Mouse (Mus musculus): ENCODE measurements around the gene Trh. TPM values are rescaled to one million over a fixed set of nuclear protein-coding genes. Genes with fewer than 3 reads are reported as not detected.

Gene Trh
- total and polyA plus RNA-seq, 3 experiments: not detected

DNA sequence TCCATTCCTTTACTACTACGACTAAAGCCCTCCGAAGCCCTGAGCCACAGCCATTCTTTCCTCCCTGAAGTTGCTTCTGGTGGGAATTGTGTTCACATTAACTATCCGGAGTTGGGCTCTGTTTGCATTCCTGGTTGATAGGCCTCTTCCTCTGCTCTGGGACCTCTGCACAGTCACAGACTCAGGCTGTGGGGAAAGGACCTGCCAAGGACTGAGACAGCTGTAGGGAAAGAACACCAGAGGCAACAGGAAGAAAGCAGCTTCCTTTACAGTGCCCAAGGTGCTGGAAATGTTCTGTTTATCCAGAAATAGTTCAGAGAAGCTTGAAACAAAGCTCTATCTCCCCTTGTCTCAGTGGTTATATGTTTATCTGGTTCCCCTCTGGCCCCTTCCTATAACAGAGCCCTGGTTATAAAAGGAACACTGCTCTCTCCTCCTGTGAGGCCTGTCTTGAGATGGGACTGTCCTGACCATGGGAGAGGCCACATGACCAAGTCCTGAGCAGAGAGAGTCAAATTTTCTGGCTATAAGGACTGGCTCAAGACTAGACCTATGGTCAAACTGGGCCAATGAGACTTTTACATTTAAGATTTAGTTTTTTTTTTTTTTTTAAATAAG is 8.9 kb upstream of the Trh start:
- ATAC-seq (ENCODE audit: extremely low read depth, insufficient number of reproducible peaks, low FRiP score, poor library complexity, severe bottlenecking) (no peak), DNase-seq (ENCODE audit: low spot score) (no peak)
- Histone ChIP-seq H3K36me3 (replicated peaks) (no peaks in the 10 kb centered on the region), H3K9me3 (replicated peaks) (no peaks in the 10 kb centered on the region; the same call in 1 of the 2 replicates), H3K4me1 (ENCODE audit: insufficient read depth, low read depth, low read length) (no peaks in the 10 kb centered on the region), H3K27me3 (ENCODE audit: insufficient read depth, low read length) (0 out of 2 replicates have a peak, but pooled peaks cover 3% of the 10 kb centered on the region), H3K4me3 (ENCODE audit: low read depth, low read length) (no peak overlapping the region)
- TF ChIP-seq POLR2AphosphoS5 (IDR thresholded peaks at IDR 0.05; ENCODE audit: insufficient replicate concordance, low read depth, low read length) (no peak), TAL1 (conservative IDR thresholded peaks at IDR 0.05; ENCODE audit: low read depth, low read length) (no peak), GATA1 (IDR thresholded peaks at IDR 0.05; ENCODE audit: borderline replicate concordance, low read length) (no peak), CTCF (IDR thresholded peaks at IDR 0.05; ENCODE audit: low read depth, low read length) (no peak), GATA2 (IDR thresholded peaks at IDR 0.05; ENCODE audit: borderline replicate concordance, low read depth, low read length) (no peak)

DNA sequence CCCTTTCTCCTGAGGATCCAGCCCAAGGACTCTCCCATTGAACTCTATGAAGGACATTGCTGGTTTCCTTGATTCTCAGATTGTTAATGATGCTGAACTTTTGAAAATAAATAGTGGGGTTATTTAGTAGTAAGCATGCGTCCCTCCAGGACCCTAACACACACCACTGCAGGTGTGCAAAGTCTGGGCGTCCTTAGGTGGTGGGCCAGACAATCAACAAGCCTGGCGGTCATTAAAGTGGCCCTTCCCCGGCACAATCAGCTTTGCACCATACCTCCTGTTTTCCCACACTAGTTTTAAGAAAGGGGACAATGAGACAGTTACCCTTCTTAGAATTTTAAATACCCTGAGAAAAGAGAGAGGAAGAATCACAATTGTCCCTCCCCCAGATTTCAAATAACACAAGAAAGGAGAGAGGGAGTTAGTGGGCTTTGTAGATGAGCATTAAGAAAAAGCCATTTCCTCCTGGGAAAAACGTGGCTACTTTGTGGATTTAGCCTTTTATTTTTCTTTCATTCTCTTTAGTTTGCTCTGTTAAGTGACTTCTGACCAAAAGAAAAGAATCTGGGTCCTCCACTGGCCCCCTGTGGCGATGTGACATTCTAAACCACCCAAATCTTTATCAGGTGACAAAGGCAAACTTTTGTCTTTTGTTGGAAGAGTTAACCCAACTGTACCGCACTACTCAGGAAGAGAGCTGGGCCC is 2.9 kb upstream of the Trh start:
- ATAC-seq (ENCODE audit: extremely low read depth, insufficient number of reproducible peaks, low FRiP score, poor library complexity, severe bottlenecking) (no peak), DNase-seq (ENCODE audit: low spot score) (no peak)
- peaks cover 16% of the 10 kb centered on the region; the same call in 1 of the 2 replicates for H3K27me3 ChIP-seq (ENCODE audit: insufficient read depth, low read length)
- no peak overlapping the region for H3K4me3 ChIP-seq (ENCODE audit: low read depth, low read length)
- no peaks in the 10 kb centered on the region for H3K9me3 ChIP-seq (replicated peaks)
- no peaks in the 10 kb centered on the region for H3K4me1 ChIP-seq (ENCODE audit: insufficient read depth, low read depth, low read length)
- no peak for TF ChIP-seq CTCF (IDR thresholded peaks at IDR 0.05; ENCODE audit: low read depth, low read length)
- TF ChIP-seq POLR2AphosphoS5 (IDR thresholded peaks at IDR 0.05; ENCODE audit: insufficient replicate concordance, low read depth, low read length): no peak
- no peak for TF ChIP-seq GATA2 (IDR thresholded peaks at IDR 0.05; ENCODE audit: borderline replicate concordance, low read depth, low read length)
- TF ChIP-seq TAL1 (conservative IDR thresholded peaks at IDR 0.05; ENCODE audit: low read depth, low read length): no peak
- TF ChIP-seq GATA1 (IDR thresholded peaks at IDR 0.05; ENCODE audit: borderline replicate concordance, low read length): no peak
- H3K36me3 ChIP-seq (replicated peaks): no peaks in the 10 kb centered on the region

DNA sequence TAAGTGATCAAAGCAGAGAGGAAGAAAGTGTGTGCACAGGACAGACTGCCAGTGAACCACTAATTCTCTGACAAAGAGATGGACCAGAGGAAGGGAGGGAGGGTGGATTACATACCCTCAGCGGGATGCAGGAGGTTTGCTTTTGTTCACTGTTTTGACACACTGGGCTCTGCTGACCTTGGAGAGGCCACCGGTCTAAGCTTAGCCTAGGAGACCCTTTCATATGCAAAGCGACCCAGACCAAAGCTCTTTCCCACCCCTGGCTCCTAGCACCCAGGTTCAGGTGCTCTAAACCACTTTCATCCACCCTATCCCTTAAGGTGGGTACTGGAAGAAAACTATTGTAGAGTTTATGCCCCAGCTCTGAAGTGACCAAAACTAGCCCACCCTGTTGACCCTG is 1.9 kb upstream of the Trh start:
- ATAC-seq (ENCODE audit: extremely low read depth, insufficient number of reproducible peaks, low FRiP score, poor library complexity, severe bottlenecking): no peak
- Histone ChIP-seq H3K27me3 (ENCODE audit: insufficient read depth, low read length) (peaks cover 16% of the 10 kb centered on the region; the same call in 1 of the 2 replicates), H3K36me3 (replicated peaks) (no peaks in the 10 kb centered on the region), H3K4me3 (ENCODE audit: low read depth, low read length) (no peak overlapping the region), H3K4me1 (ENCODE audit: insufficient read depth, low read depth, low read length) (peaks cover 4% of the 10 kb centered on the region), H3K9me3 (replicated peaks) (no peaks in the 10 kb centered on the region)
- no peak for DNase-seq (ENCODE audit: low spot score)
- TF ChIP-seq POLR2AphosphoS5 (IDR thresholded peaks at IDR 0.05; ENCODE audit: insufficient replicate concordance, low read depth, low read length): no peak
- TF ChIP-seq TAL1 (conservative IDR thresholded peaks at IDR 0.05; ENCODE audit: low read depth, low read length): no peak
- no peak for TF ChIP-seq GATA2 (IDR thresholded peaks at IDR 0.05; ENCODE audit: borderline replicate concordance, low read depth, low read length)
- no peak for TF ChIP-seq CTCF (IDR thresholded peaks at IDR 0.05; ENCODE audit: low read depth, low read length)
- TF ChIP-seq GATA1 (IDR thresholded peaks at IDR 0.05; ENCODE audit: borderline replicate concordance, low read length): no peak

DNA sequence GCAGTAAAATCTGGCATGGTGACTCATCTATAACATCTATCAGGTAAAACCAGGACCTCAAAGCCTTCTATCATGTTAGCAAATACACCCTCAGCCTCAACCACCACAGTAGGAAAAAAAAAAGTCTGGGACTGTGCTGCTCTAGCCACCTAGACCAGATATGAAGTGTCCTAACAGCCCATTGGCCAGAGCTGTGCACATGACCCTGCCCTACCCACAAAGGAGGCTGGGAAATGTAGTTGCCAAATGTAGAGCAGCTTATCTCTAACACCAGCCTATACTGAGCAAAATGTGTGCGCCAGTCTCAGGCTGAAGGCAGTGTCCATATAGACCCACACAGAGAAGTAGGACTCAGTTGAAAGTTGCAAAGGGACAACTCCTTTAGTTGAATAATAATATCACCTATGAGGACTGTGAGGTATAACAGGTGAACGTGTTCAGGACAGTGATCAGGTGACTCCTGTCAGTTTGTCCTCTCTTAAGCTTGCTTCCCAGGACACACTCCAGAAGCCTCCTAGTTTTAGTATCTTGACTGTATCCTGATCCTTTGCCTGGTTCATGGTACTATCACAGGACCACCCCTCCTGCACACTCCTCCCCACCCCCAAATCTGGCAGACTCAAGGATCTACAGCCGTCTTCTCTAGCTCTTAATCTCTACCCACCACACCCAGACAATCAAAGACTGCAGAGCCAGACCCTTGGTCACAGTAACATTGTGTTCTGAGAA is 3.1 kb downstream of the Trh start:
- ATAC-seq (ENCODE audit: extremely low read depth, insufficient number of reproducible peaks, low FRiP score, poor library complexity, severe bottlenecking): peak; percentile 94
- peaks cover 22% of the 10 kb centered on the region for H3K27me3 ChIP-seq (ENCODE audit: insufficient read depth, low read length)
- peaks cover 7% of the 10 kb centered on the region for H3K4me1 ChIP-seq (ENCODE audit: insufficient read depth, low read depth, low read length)
- H3K9me3 ChIP-seq (replicated peaks): no peaks in the 10 kb centered on the region
- peak; percentile 54 for DNase-seq (ENCODE audit: low spot score)
- peak; percentile 25; the same call in 1 of the 2 replicates for TF ChIP-seq TAL1 (conservative IDR thresholded peaks at IDR 0.05; ENCODE audit: low read depth, low read length)
- TF ChIP-seq GATA2 (IDR thresholded peaks at IDR 0.05; ENCODE audit: borderline replicate concordance, low read depth, low read length): no peak
- no peaks in the 10 kb centered on the region for H3K36me3 ChIP-seq (replicated peaks)
- no peak overlapping the region for H3K4me3 ChIP-seq (ENCODE audit: low read depth, low read length)

DNA sequence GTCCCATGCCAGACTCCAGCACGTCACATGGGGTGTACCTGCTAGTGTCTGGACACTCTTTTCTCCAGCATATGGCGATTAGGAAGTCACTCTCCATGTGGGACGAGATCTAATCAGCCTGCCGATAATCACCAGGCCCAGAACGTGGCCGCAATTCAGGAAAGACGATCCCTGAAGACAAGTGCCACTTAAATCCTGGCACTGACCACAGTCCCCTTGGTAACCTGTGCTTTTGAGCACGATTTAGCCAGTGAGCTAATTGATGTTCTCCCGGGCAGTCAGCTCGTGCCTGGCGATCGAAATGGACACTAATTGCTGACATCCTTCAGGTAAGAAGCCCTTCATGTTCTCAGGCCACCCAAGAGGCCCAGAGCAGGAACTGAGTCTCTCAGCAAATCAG is 9.4 kb downstream of the Trh start:
- DNase-seq (ENCODE audit: low spot score) (no peak), ATAC-seq (ENCODE audit: extremely low read depth, insufficient number of reproducible peaks, low FRiP score, poor library complexity, severe bottlenecking) (no peak)
- Histone ChIP-seq H3K36me3 (replicated peaks) (no peaks in the 10 kb centered on the region), H3K27me3 (ENCODE audit: insufficient read depth, low read length) (peaks cover 11% of the 10 kb centered on the region), H3K9me3 (replicated peaks) (no peaks in the 10 kb centered on the region), H3K4me3 (ENCODE audit: low read depth, low read length) (no peak overlapping the region), H3K4me1 (ENCODE audit: insufficient read depth, low read depth, low read length) (no peaks in the 10 kb centered on the region)
- TF ChIP-seq CTCF (IDR thresholded peaks at IDR 0.05; ENCODE audit: low read depth, low read length): no peak
- TF ChIP-seq POLR2AphosphoS5 (IDR thresholded peaks at IDR 0.05; ENCODE audit: insufficient replicate concordance, low read depth, low read length): no peak

DNA sequence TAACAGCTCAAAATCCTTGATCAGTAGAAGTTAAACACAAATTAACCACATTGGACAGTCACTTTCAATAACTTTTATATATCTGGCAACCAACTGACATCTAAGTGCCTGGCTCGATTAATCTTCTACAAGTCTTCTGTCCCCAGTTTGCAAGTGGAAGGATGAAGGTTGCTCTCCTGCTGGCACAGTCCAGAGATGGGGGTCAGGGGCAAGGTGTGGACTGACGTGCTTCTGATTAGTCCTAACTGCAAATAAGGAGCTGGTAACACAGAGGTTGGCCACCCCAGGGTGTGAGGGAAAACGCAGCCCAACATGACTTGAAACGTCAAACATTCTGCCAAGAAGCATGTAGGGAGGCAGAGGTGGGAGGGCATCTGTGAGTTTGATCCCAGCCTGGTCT is 12.7 kb downstream of the Trh start:
- H3K27me3 ChIP-seq (ENCODE audit: insufficient read depth, low read length): peaks cover 12% of the 10 kb centered on the region
- no peak for DNase-seq (ENCODE audit: low spot score)
- ATAC-seq (ENCODE audit: extremely low read depth, insufficient number of reproducible peaks, low FRiP score, poor library complexity, severe bottlenecking): no peak

More for the DNA sequence above, 12.7 kb downstream of the Trh start:
- TF ChIP-seq POLR2AphosphoS5 (IDR thresholded peaks at IDR 0.05; ENCODE audit: insufficient replicate concordance, low read depth, low read length) (no peak), GATA1 (IDR thresholded peaks at IDR 0.05; ENCODE audit: borderline replicate concordance, low read length) (no peak), TAL1 (conservative IDR thresholded peaks at IDR 0.05; ENCODE audit: low read depth, low read length) (no peak), GATA2 (IDR thresholded peaks at IDR 0.05; ENCODE audit: borderline replicate concordance, low read depth, low read length) (no peak), CTCF (IDR thresholded peaks at IDR 0.05; ENCODE audit: low read depth, low read length) (no peak)
- H3K4me1 ChIP-seq (ENCODE audit: insufficient read depth, low read depth, low read length): no peaks in the 10 kb centered on the region
- H3K9me3 ChIP-seq (replicated peaks): no peaks in the 10 kb centered on the region
- H3K36me3 ChIP-seq (replicated peaks): no peaks in the 10 kb centered on the region
- no peak overlapping the region for H3K4me3 ChIP-seq (ENCODE audit: low read depth, low read length)

Data from G1E (cell line).